Mouse (Mus musculus): Measurements from ENCODE around the gene Zg16.

Gene Zg16

GRCm38 (mm10) chr7:127066317-127066716, 20.8 kb downstream of the Zg16 start:
- no peak for DNase-seq

DNA sequence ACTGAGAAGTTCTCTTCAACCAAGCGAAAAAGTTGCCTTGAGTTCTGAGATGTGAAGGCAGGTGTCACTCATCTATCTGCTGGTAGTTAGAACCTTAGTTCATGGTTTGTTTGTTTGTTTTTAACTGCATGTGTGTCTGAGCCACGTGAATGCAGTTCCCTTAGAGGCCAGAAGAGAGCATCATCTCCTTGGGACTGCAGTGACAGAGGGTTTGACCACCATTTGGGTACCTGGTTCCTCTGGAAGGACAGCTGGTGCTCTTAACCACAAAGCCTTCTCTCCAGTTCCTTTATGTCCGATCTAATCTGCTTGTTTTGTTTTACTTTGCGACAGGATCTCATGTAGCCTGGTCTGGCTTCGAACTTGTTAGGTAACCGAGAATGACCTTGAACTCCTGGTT, 21.6 kb downstream of the Zg16 start:
- no peak for DNase-seq

DNA sequence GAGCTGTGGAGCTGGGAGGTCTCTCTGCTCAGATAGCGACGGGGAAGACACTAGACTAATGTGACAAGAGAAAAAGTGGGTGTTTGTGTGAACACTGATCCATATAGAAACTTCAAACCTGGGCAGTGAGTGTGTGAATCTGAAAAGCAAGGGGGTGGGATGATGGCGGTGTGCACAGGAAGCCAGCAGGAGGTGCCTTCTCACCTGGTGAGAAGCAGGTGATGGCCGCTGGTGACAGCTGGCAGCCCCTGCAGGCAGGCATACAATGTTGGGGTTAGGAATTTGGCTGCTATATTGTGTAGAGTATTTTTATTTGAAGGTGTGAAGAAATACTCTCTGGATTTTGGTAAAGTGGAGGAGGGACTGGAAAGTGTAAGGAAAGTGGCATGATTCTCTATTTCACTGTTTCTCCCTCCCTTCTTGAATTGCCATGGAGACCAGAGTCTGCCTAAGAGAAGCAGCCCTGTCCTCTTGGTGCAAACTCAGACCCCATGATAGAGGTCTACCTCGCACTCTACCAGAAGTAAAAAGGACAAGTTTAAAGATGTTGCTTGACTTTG, 32.0 kb downstream of the Zg16 start:
- DNase-seq = no peak

DNA sequence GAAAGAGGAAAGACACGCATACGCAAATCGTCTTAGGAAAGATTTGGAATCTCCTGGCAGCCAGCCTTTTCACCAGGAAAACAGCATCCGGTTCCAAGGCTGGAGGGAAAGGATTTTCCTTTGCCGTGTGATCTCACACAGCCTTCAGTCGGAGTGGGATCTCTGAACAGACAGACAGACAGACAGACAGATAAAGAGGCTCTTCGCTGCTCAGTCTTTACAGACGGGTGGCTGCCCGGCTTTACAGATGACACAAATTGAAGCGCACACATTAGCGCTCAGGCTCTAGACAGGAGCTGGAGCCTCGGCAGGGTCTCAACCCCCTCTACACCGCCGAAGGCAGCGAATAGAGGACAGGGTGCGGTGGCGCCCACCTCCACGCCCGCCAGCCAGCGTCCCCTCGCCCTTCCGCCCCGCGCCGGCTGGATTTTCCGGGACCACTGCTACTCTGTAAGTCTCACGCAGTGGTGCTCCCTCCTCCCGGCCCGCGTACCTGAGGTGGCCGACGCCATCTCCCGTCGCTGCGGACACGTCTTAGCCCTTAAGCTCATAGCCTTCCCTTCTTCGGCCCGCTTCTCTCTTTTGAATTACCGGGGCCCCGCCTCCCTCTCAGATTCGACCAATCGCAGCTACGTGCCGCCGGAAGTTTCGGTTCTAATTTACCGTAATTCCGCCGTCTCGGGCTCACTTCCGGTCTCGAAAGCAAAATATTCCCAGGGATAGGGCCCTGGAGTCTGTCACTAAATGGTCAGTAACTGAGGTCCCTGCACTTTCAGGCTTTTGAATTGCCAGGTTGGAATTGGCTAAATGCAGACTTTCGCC, 45.1 kb downstream of the Zg16 start, which contains the start of gene Kif22:
Gene Kif22, minus strand, starts transcription at position 621 of the 822 bp plus-strand sequence.
- peak; percentile 95 for DNase-seq

DNA sequence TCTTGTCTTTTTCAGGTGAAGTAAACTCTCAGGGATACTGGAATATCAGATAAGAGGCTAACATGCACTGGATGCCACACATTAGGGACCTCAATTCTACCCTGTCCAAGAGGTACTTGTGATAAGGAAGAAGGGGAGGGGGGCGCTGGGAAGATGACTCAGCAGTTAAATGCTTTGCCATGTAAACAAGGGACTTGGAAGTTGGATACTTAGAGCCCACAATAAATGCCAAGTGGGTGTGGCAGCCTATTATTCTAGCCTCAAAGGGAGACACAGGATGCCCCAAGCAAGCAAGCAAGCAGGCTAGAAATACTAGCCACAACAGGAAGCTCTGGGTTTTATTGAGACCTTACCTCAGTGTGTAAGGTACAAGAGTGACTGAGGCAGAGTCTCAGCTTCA, 55.9 kb downstream of the Zg16 start:
- no peak for DNase-seq

DNA sequence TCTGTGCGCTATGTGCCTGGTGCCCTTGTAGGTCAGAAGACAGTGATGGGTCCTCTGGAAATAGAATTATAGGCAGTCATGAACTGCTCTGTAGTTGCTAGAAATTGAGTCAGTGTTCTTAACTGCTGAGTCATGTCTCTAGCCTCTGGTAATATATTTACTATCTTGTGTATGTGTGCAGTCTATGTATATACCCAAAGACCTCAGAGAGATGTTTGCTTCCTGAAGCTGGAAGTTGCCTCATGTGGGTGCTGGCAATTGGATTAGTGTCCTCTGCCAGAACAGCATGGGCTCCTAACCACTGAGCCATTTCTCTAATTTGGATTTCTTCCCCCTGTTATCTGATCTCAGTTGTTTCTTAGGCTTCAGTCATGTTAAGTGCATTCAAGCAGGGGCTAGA, 57.0 kb downstream of the Zg16 start:
- no peak for DNase-seq

DNA sequence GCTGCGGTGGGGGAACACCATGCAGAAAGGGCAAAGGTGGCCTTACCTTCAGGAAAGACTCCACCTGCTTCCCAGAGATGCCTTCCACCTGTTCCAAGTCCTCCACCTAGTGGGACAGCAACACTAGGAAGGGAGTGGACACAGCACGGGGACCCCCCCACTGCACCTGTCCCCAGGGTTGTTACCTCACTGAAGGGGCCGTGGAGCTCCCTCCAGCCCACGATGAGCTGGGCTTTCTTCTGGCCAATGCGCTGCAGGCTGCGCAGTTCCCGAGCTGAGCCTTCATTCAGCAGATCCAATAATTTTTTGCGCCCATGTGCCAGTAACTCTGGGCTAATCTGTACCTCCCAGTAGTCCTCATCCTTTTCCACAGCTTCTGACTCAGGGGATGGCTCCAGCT, 59.2 kb downstream of the Zg16 start:
- DNase-seq = no peak

GRCm38 (mm10) chr7:127026984-127027726, 60.0 kb downstream of the Zg16 start, which contains the start of gene Maz:
Gene Maz, minus strand, starts transcription at chr7:127027037.
- peak; percentile 100 for DNase-seq

GRCm38 (mm10) chr7:127026616-127026983, 60.5 kb downstream of the Zg16 start:
- peak in 1 of 2 experiments; percentile 95 for DNase-seq

DNA sequence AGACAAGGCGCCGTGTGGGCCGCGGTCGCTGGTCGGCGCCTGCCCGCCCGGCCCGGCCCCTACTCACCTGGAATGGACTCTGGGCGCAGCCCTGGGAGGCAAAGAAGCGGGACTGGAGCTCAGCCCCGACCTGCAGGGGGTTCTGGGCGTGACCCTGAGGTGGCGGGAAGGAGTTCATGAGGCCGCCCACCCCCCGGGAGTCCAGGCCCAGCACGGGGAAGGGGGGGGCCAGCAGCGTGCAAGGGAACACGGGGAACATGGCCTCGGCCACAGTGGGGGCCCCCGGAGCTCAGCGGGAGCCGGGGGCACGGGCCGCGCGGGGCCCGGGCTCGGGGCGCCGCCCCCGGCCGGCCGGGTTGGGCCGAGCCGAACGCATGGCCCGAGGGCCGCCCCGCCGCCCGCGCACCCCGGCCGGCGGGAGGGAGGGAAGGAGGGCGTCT, 60.9 kb downstream of the Zg16 start:
- DNase-seq = peak; percentile 86 to 88

GRCm38 (mm10) chr7:127025556-127026160, 61.5 kb downstream of the Zg16 start:
- peak; percentile 76 to 77 for DNase-seq

DNA sequence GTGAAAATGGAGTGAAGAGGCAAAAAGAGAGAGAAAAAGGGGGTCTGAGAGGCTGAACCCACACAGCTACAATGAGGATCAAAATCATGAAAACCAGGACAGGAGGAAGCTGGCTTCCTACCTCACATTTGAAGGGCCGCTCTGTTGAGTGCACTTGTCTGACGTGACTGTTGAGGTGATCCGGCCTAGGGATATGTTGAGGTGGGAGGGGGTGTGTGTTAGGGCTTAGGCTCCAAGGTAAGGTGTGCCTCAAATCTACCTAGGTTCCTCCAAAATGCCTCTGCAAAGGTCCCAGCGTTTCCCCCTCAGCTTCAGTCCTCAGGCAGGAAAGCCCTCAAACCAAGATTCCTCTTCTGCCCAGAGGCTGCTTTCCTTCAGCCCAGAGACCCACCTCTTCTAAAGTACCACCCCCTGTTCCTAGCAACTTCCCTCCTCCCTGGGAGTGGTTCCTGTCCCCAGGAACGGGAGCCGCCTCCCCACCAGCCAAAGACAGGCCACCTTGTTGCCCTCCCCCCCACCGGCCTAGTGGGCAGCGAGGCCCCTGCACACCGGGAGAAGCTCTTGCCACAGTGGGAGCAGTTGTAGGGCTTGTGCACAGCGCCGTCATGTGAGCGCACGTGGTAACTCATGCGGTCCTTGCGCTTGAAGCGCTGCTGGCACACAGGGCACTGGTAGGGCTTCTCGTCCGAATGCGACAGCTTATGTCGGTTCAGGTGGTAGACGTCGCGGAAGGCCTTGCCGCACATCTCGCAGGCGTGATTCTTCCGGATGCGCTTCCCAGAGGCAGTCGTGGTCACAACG, 62.2 kb downstream of the Zg16 start:
- peak; percentile 88 to 90 for DNase-seq

DNA sequence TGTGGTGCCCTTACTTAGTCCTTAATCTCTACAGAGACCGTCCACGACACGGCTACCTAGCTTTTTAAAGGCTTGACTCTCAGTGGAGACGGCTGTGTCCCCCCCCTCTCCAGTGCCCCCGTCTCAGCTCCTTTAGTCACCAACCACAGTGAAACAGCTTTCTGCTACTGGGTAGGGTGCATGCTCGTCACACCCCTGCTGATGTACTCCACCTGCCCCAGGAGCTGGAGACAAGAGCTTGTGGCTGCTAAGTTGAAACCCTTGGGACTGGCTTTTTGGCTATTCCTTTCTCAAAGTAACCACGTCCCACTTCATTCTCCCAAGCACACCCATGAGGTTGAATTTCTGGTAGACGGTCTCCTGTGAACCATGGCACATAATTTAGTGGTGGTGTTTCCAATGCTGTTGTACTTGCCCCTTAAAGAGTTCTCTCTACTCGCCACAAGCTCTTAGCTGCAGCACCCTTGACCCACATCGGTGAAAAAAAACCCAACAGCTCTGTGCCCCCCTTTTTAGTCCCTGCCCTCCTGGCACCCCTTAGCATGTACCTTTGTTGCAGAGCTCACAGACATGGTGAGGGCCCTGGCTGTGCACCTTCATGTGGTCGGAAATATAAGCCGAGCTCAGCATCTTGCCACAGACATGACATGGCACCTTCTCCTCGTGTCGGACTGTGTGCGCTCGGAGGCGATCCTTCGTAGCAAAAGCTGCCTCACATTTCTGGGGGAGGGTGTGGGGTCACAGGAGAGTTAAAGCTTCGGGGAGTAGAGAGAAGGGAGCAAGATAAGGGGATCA, 63.0 kb downstream of the Zg16 start:
- peak in 1 of 2 experiments; percentile 38 for DNase-seq

DNA sequence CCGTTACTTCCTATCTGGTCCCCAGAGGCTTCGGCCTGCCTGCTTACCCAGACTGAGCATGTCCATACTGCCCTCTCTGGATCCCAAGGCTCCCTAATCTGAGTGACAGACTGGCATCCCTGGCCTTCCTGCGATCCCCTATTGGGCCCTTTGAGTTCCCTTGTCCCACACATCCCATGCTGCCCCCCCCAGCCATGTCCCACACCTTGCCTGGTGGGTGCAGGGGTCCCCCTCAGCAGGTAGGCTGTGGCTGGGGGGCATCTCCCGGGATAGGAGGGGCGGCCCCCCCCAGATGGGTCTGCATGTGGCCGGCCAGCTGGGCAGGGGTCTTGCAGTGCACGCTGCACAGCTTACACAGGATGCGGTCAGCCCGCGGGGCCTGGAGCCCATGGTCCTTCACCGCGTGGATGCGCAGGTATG, 63.8 kb downstream of the Zg16 start:
- peak in 1 of 2 experiments; percentile 45 for DNase-seq

- DNase-seq = peak in 1 of 2 experiments; percentile 17
Observed at GRCm38 (mm10) chr7:127022528-127023271, 64.4 kb downstream of the Zg16 start.

DNA sequence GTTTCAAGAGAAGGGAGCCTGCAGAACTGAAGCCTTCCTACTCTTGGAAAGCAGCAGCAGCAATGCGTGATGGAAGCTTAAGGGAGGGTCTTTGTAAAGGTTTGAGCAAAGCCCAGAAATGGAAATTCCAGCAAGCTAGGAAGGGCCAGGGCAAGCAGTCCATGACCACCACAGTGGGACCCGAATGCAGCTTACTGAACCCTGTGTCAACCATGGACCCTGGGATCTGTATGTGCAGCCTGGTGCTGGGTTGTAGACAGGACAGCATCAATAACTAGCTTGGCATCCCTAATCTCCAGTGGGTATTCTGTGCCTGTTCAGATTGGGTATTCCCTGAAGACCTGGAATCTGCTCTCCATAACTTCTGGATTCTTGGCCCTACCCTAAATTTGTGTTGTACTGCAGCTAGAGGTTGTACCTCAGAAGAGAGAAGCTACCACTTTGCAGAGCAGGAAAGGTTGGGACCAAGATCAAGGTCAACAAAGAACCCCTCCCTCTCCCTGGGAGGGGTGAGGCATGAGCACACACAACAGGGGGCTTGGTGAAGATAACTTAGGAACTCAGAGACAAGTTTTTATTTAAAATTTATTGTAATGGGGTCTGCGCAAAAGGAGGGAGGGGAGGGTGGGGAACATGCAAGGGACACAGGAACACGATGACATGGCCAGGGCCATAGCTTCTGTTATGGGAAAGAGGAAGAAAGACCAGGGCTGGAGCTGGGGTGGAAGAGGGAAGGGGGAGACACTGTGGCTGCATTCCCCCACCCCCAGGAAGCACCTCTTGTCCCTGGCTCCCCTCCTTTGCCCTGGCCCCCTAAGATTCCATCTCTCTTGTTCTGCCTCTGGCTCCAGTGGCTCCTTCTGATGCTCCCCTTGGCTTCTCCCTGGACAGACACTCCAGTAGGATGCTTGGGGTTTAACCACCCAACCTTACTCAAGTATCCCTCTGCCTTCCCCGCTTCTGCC, 65.3 kb downstream of the Zg16 start:
- DNase-seq = peak in 1 of 2 experiments; percentile 13

GRCm38 (mm10) chr7:127020901-127021562, 66.1 kb downstream of the Zg16 start, which contains the start of the genes Gm42742 and Prrt2:
Gene Gm42742, minus strand, starts transcription at chr7:127021097.
Gene Prrt2, minus strand, starts transcription at chr7:127021211.
- peak; percentile 85 to 87 for DNase-seq

GRCm38 (mm10) chr7:127020491-127020890, 66.6 kb downstream of the Zg16 start:
- no peak for DNase-seq

Data from cerebellum, postnatal 10 days (tissue).